ENCODE assay signal across 12 mouse cellular contexts in the genomic region with DNA sequence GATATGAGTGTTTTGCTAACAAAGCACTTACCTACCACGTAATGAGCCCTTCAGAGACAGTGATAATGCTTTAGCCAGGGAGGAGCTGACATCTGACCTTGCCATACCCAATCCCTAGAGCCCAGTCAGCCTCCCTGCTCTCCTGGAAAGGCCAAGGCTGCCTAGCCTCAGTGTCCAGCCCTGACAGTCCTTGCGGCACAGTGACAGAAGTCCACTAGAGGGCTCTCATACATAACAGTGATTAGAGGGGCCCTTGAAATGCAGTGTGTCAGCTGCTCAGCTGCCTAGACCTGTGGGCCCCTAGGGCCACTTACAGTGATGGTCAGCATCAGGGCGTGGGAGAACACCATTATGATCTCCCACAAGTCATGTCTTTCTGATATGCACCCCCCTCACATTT. TPM values are rescaled to one million over a fixed set of nuclear protein-coding genes. Genes with fewer than 3 reads are reported as not detected.
DNase-seq lines count a peak whose midpoint lies in the region; ATAC-seq lines count a peak whose summit lies in the region.
"Had no signal": no experiment of that assay in that cellular context is flagged by ENCODE, and none has a peak within 500 bp of the region (broad histone marks: within the 10 kb centered on the region; RNA-seq: fewer than 3 reads in every experiment).

No protein-coding gene starts in this region.

- H3K27ac ChIP-seq in hindbrain, embryonic 10.5 days = no peak overlapping the region
- H3K27ac ChIP-seq in hindbrain, embryonic 12.5 days = no peak overlapping the region
- H3K27ac ChIP-seq: forebrain, embryonic 12.5 days; liver, embryonic 13.5 days; neural tube, embryonic 15.5 days had no signal

- no peaks in the 10 kb centered on the region for H3K36me3 ChIP-seq in hindbrain, embryonic 10.5 days
- H3K36me3 ChIP-seq in hindbrain, embryonic 12.5 days = no peaks in the 10 kb centered on the region
- H3K36me3 ChIP-seq: forebrain, embryonic 12.5 days; liver, embryonic 13.5 days; neural tube, embryonic 15.5 days had no signal

- H3K4me3 ChIP-seq in hindbrain, embryonic 10.5 days = no peak overlapping the region
- no peak overlapping the region for H3K4me3 ChIP-seq in hindbrain, embryonic 12.5 days
- H3K4me3 ChIP-seq: forebrain, embryonic 12.5 days; liver, embryonic 13.5 days; neural tube, embryonic 15.5 days had no signal

- no peaks in the 10 kb centered on the region for H3K27me3 ChIP-seq in hindbrain, embryonic 10.5 days (ENCODE audit: insufficient read depth, poor library complexity, severe bottlenecking)
- H3K27me3 ChIP-seq in hindbrain, embryonic 12.5 days = no peaks in the 10 kb centered on the region
- H3K27me3 ChIP-seq: forebrain, embryonic 12.5 days; liver, embryonic 13.5 days; neural tube, embryonic 15.5 days had no signal

- ATAC-seq in hindbrain, embryonic 12.5 days (ENCODE audit: low FRiP score) = no peak
- peak; percentile 72 for ATAC-seq in granulocyte monocyte progenitor cell, adult 5-6 weeks (replicated peaks; ENCODE audit: poor library complexity, severe bottlenecking)
- ATAC-seq: activated CD4-positive, CD25-positive, alpha-beta regulatory T cell, adult 4 months had no signal

- 49% methylated on average over 3 of the region's 3 CpGs for WGBS in hindbrain, embryonic 10.5 days
- 50% methylated on average over 3 of the region's 3 CpGs for WGBS in hindbrain, embryonic 12.5 days

- H3K9me3 ChIP-seq in hindbrain, embryonic 10.5 days = 0 out of 2 replicates have a peak, but pooled peaks cover 4% of the 10 kb centered on the region
- no peaks in the 10 kb centered on the region for H3K9me3 ChIP-seq in hindbrain, embryonic 12.5 days (replicated peaks)
- H3K9me3 ChIP-seq: liver, embryonic 13.5 days; neural tube, embryonic 15.5 days had no signal

- no peaks in the 10 kb centered on the region for H3K4me1 ChIP-seq in hindbrain, embryonic 10.5 days (replicated peaks)
- H3K4me1 ChIP-seq in hindbrain, embryonic 12.5 days = no peaks in the 10 kb centered on the region
- H3K4me1 ChIP-seq: forebrain, embryonic 12.5 days; liver, embryonic 13.5 days; neural tube, embryonic 15.5 days had no signal

- DNase-seq in hindbrain, embryonic 10.5 days (ENCODE audit: low spot score) = peak; percentile 32
- DNase-seq in 416B (ENCODE audit: low read depth) (peak; percentile 61), MN1 (ENCODE audit: low spot score) (peak; percentile 16)
- no peak for DNase-seq in right cerebral cortex, postnatal 25 days
- DNase-seq in spleen, postnatal 36 days (ENCODE audit: low spot score in 2 of 2) = no peak
- DNase-seq in spleen, adult 12 weeks (ENCODE audit: low spot score) = no peak
- DNase-seq: liver, embryonic 13.5 days had no signal

- no peak overlapping the region for H3K9ac ChIP-seq in hindbrain, embryonic 12.5 days
- H3K9ac ChIP-seq: forebrain, embryonic 12.5 days; liver, embryonic 13.5 days; neural tube, embryonic 15.5 days had no signal

- no peak overlapping the region for H3K4me2 ChIP-seq in hindbrain, embryonic 12.5 days (replicated peaks)
- H3K4me2 ChIP-seq: forebrain, embryonic 12.5 days; liver, embryonic 13.5 days; neural tube, embryonic 15.5 days had no signal

RNA-seq across cellular contexts. Expression of a gene that starts 33.2 kb away (rescaled TPM):
- not detected in 2 replicates for polyA plus RNA-seq in hindbrain, embryonic 10.5 days (2016; fragmentation: Nextera tagmentation; extraction: Ambion mirVana)
- polyA plus RNA-seq in hindbrain, embryonic 12.5 days (2016; fragmentation: Nextera tagmentation; extraction: Ambion mirVana) = not detected in 2 replicates
- not detected in 2 replicates for total RNA-seq in granulocyte monocyte progenitor cell, adult 5-6 weeks (2014; fragmentation: Nextera tagmentation)
- 0.04 TPM in 1 of 2 replicates, not detected in the other for total RNA-seq in granulocyte monocyte progenitor cell, adult 5-6 weeks (2017)
- polyA plus RNA-seq: activated CD4-positive, CD25-positive, alpha-beta regulatory T cell, adult 4 months; forebrain, embryonic 12.5 days; liver, embryonic 13.5 days; neural tube, embryonic 15.5 days had no signal

RNA-seq across cellular contexts. Expression of a gene that starts 42.0 kb away (rescaled TPM):
- 0.68 and 0.85 TPM in 2 replicates for polyA plus RNA-seq in hindbrain, embryonic 10.5 days (2016; fragmentation: Nextera tagmentation; extraction: Ambion mirVana)
- polyA plus RNA-seq in hindbrain, embryonic 12.5 days (2016; fragmentation: Nextera tagmentation; extraction: Ambion mirVana) = 2.3 and 2.5 TPM in 2 replicates
- total RNA-seq in granulocyte monocyte progenitor cell, adult 5-6 weeks (2014; fragmentation: Nextera tagmentation) = 74.9 and 86.6 TPM in 2 replicates
- 48.3 and 49.8 TPM in 2 replicates for total RNA-seq in granulocyte monocyte progenitor cell, adult 5-6 weeks (2017)

Comparison
In these comparisons a context has a peak if more than half of its experiments do, and no peak if none do; other contexts are left out.
1. DNase-seq: peak in hindbrain, embryonic 10.5 days (single experiment), 416B (single experiment) and MN1 (single experiment); none in right cerebral cortex, postnatal 25 days (single experiment), spleen, postnatal 36 days (0 of 2) and spleen, adult 12 weeks (single experiment).